Mouse (Mus musculus): ENCODE data around the gene Anapc4.
A peak's percentile ranks its signal among the peaks of the same experiment; 100 is the strongest.

Anapc4 gene

DNA sequence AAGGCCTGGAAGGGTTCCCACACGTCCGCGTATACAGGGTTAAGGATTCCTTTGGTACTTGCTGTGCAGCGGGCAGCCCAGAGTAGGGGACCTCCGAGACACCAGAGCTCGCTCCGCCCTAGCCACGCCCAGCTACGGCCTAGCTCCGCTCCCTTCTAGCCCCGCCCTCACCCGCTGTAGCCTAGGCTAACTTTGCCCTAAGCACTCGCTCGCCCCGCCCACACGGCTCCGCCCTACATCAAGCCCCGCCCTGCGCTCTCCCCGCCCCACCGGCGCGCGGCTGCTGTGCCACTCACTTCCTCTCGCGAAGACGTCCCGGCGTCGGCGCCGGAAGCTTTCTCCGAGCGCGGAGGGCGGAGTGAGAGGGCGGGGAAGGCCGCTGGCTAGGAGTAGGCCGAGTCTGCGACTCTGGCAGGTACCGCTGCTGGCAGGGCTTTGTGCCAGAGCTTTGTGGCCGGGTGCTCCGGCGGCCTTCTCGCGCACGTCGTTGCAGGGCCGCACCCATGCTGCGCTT is at the start of gene Anapc4:
Gene Anapc4, plus strand, starts transcription at position 252 of the 514 bp plus-strand sequence.
- peak; percentile 99 for DNase-seq (ENCODE audit: low read depth, low spot score)

DNA sequence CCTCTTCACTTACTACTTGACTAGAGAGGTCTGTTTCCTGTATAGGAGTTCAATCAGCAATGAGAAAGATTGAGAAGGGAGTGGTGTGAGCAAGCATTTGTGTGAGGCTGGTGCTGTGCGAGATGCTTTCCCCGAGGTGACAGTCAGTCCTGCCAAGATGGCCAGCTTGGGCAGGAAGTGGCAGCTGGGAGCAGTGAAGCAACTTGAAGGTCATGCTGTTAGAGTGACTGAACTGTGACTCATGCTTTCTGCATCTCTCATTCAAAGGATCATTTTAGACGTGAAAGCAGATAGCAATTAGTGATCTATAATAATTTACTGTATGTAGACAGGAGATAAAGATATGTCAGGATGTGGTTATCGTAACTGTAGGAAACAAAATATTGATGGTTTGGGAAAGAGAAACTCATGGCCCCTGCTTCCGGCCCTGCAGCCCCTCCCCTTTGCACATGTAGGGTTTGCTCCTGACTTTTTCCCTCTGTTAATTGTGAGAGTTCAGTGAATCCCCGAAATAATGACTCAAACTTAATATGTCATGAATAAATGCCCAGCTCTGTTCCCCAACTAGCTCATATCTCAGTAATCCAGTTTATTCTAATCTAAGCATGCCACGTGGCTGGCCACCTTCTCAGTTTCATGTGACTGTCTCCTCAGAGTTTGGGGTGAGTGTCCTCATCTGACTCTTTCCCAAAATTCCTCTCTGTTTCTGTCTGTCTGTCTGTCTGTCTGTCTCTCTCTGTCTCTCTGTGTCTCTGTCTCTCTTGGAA is 47.1 kb upstream of the Anapc4 start:
- DNase-seq (ENCODE audit: low read depth, low spot score), result peak; percentile 12

DNA sequence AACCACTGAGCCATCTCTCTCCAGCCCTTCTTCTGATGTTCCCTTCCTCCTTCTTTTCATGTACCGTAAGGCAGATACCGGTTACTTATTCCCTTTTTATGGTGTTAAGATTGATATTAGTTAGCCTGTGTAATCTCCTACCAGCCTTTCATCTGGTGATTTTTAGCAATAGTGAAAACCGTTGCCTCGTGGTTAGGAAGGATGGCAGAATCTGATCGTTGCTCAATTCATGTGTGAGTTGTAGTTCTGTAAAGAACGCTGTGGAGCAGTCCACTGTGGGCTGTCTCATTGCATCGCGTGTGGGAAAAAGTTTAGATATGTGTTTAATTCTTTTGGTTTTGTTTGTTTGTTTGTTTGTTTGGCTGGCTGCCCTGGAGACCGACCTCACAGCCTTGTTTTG is 40.6 kb upstream of the Anapc4 start:
- no peak for DNase-seq (ENCODE audit: low read depth, low spot score)

DNA sequence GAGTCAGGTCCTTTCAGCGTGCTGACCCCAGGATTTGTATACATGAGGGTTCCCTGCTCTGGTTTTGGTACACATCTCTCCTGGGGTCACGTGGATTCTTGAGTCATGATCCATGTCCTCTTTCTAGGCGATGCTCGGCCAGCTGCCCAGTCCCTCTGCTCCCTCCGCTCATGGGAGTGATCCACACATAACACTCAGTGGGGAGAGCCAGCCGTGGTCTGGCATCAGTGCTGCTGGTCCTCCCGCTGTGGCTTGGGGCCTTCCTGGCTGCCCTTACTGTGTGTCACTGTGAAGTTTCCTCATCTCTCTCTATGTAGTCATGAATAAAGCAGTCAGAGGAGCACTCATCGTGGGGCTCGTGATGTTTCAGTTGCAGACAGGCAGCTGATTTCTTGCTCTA is 39.7 kb upstream of the Anapc4 start:
- DNase-seq (ENCODE audit: low read depth, low spot score), result no peak

DNA sequence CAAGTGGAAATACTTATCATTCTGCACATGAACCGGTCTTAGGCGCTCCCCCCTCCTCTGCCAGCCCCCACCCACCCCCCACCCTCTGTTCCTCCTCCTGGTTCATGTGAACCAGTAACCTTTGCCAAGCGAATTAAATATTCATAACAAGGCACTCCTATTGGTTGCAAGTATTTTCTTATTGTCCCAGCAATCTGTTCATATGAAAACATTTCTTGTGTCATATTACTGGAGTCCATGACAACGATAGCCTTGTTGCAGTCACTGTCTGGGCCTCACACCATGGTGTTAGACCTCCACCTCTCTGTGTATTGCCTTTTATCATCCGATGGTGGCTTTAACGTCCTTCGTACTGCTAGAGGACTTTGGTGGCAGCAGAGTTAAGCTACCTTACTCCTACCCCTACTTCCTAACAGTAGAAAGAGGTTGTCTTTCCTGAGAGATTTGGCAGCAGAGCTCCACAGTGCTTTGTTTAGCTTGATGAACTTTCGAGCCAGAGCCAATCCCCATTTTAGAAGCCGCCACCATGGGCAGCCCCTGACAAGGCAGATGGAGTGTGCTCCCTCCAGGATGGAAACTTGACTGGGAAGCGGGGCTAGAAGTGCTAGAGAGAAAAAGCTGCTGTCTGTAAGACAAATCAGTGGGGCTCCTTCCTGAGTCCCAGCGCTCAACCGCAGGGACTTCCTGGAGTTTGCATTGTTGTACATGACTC is 34.4 kb upstream of the Anapc4 start:
- DNase-seq (ENCODE audit: low read depth, low spot score), result no peak

DNA sequence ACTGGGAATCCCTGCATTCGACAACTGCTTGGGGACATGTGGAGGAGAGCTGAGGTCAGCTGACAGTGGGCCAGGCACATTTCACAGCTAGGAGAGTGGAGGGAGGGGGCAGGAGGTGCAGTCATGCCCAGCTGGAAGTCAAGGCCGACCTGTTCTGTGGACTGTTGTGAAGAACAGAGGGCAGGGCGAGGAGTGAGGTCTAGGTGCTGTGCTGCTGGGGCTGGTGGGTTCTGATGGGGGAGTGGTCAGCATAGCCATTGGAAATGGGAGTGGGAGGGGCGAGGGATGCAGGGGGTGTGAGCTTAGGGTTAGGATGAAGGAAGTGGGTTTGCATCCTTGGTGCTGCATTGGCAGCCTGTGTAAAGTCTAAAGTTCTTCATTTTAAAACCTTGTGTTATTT is 28.0 kb upstream of the Anapc4 start:
- no peak for DNase-seq (ENCODE audit: low read depth, low spot score)

DNA sequence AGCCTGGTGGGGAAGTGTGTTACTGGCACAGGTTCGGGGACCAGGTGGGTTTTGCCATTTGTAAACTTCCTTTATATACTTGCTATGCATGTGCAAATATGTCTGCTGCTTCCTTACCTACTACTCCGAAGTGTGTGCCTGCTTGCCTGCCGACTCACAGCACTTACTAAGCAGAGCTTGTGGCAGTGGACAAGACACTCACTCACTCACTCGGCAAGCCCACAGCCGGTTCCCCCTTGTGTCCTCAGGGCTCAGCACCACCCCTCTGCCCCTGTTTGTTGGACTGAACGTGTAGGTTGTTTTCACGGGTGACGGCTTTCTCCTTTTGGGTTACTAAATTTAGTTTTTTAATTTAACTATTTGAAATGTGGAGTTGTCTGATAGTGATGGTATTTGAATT is 27.5 kb upstream of the Anapc4 start:
- DNase-seq (ENCODE audit: low read depth, low spot score), result no peak

DNA sequence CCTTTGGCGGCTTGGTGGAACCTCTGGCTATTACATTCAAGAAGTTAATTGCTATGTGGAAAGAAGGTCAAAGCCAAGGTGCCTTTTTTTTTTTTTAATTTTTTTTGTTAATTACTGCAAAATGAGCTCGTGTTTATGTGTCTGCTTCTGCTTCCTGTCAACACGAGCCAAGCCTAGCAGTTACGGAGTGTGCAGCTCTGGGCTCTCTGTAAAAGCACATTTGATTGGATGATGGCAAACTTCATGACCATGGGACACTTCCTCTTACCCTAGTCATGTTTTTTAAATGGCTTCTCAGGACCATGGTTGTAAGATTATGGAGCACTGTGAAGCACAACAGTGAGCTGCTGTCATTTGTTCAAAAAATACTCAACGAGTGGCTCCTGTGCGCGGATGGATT is 26.8 kb upstream of the Anapc4 start:
- DNase-seq (ENCODE audit: low read depth, low spot score), result no peak

DNA sequence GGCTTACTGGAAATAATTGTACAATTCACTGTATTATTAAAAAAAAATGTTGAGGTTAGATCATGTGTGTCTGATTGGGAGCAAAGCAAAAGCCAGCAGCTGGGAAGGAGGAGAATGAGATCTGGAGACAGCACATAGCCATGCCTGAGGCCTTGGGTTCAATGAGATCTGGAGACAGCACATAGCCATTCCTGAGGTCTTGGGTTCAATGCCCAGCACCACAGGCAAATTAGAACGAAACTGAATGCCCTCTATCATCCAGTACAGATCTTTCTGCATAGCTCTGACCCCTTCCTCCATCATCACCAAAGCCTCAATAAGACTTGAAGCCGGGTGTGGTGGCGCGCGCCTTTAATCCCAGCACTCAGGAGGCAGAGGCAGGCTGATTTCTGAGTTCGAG is 23.4 kb upstream of the Anapc4 start:
- no peak for DNase-seq (ENCODE audit: low read depth, low spot score)

DNA sequence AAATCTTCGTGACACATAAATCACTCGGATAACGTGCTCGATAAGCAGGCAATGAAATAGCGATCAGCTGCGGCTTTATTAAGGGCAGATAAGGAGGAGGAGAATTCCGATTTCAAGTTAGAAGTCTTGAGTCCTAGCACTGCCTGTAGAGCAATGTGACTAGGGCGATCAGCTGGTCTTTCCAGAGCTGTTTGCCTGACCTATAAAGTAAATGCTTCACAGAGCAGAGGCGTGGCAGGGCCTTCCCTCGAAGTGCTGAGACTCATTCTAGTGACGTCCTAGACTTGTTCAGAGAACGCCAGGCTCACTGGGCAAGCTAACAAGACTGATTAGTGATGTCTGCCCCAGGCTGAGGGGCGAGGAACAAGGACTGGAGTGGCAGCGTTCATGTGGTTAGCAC is 22.8 kb upstream of the Anapc4 start:
- DNase-seq (ENCODE audit: low read depth, low spot score), result no peak

DNA sequence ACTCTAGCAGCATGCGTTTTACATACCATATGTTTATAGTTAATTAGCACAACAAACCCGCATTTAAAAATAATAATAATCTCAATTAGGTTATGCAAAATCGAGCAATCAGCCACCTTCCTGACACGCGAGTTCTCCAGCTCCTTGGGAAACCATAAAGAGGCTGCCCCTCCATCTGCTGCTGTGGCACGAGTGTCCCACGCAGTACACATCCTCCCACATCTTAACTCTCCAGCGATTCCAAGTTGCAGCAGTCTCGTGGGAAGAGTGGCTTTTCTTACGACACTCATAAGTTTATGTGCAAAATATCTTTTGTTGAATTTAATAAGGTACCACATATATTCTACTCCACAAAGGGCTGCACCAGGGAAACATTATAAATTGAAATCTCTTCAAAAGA is 21.4 kb upstream of the Anapc4 start:
- DNase-seq (ENCODE audit: low read depth, low spot score), result no peak

DNA sequence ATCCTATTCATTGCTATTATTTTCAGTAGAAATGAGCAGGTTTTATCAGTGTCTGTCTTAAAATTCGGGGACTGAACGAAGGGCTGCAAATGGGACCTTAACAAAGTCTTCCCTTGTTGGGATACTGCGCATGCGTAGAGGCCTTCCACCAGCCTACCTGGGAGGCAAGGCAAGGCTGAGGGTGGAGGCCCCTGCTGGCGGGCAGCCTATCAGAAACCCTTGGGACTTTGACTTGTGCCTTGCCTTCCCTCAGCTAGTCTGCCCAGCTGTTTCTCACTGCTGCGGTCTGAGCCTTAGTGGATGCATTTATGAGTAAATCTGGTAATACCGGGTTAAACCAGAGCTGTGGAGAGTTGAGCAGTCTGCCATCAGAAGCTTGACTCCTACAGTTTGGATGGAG is 20.5 kb upstream of the Anapc4 start:
- DNase-seq (ENCODE audit: low read depth, low spot score), result no peak

DNA sequence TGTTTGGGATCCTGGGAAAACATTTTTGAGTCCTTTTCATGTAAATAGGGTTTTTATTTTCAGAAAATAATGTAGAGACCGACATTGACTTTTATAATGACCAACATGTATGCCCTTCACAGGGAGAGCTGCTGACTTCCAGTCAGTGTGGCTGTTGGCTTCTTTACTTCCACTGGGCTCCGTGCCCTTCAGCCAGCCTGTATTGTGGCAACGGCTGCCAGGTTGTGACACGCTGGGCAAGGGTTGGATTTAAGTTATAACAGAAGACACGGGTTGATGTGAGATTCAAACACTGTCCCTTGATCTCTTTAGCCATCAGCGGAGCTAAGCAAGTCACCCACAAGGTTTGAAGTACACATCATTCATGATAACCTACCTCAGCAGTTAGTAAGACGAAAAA is 15.1 kb upstream of the Anapc4 start:
- no peak for DNase-seq (ENCODE audit: low read depth, low spot score)

DNA sequence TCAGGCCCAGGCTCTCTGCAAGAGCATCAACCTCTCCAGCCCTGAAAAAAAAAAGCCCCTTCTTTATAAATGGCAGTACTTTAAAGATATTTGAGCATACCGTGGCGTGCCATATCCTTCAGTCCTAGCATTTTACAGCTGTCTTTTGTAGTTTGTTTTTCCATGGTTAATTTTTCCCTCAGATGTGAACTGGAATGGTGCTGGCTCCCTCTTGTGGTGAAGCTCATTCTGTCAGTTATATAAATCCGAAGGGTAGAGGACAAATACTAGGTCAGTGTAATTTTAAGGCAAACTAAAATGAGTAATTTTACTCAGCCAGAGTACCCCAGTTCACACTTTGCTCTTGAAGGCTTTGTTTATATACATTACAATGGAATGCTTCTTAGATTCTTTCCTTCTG is 12.1 kb upstream of the Anapc4 start:
- peak; percentile 41 for DNase-seq (ENCODE audit: low read depth, low spot score)

DNA sequence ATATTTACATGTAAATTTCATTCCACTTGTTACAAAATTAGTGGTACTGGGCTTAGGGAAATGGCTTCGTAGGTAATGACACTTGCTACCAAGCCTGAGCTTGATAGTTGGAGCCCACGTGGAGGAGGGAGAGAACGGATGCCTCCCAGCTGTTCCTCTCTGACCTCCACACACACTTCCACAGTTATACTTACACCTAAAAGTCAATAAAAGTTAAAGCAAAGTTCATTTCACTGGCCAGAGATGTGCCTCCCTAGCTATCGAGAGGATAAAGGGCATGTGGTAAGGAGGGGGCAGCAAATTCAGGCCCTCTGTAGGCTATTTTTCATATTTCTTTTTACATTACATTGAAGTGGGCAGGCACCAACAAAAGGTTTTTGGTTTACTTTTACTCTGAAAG is 5.9 kb upstream of the Anapc4 start:
- DNase-seq (ENCODE audit: low read depth, low spot score), result no peak

DNA sequence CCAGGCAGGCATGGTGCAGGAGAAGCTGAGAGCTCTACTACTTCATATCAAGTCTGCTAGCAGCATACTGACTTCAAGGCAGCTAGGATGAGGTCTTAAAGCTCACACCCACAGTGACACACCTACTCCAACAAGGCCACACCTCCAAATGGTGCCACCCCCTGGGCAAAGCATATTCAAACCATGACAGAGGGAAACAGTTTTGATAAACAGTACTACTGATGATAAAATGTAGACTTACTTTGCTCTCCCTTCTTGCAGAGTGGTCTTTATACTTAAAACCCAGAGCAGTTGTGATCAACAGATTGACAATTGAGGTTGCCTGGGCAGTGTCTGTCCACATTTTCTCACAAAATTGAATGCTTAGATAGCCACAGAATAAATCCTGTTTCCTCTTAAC is 807 bp upstream of the Anapc4 start:
- peak; percentile 62 for DNase-seq (ENCODE audit: low read depth, low spot score)

DNA sequence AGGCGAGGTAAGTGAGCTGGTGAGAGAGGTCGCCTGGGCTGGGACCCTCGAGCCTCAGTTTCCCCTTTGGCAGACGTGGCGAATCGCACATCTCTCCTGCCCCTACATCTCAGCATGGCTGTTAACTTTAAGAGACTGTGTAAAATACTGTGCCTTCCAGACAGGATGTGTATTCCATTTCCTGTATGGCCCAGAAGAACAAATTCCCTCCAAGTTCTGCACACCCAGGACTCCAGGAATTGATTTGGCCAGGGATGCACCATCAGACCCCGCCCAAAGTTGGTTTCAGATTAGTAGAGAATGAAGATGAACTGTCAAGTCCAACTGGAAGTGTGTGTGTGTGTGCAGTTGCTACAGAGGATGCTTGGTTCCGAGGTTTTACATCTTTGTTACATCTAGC is 574 bp downstream of the Anapc4 start:
- no peak for DNase-seq (ENCODE audit: low read depth, low spot score)

DNA sequence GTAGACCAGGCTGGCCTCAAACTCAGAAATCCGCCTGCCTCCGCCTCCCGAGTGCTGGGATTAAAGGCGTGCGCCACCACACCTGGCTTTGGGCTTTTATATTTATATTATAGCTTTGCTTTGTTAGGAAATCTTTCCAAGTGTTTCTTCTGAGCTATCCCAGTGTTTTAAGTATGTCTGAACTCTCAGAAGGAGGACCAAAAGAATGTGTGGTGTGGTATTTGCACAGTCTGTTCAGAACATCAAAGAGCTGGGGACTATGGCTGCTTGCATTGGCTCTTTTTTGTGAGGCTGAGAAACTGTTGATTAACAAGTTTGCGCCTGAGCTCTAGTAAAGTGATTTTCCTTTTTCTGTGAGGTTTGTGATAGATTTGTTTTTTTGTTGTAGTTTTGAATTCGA is 10.5 kb downstream of the Anapc4 start:
- DNase-seq (ENCODE audit: low read depth, low spot score), result no peak

DNA sequence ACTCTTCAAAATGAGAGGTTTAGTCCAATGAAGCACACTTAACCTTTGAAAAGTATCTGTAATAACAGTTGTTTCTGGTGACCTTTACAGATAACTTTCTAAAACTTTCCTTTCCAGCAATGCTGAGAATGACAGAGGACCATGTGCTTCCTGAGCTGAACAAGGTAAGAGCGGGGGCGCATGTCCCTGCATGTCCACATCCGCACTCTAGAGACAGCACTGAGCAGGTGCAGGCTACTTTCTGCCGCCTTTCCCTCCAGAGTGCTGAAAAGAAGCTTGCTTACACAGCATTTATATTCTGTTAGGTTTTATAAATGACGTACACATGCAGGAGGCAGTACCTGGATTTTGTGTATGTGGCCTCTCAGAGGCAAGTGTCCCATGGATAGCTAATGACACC is 21.9 kb downstream of the Anapc4 start:
- DNase-seq (ENCODE audit: low read depth, low spot score), result no peak

DNA sequence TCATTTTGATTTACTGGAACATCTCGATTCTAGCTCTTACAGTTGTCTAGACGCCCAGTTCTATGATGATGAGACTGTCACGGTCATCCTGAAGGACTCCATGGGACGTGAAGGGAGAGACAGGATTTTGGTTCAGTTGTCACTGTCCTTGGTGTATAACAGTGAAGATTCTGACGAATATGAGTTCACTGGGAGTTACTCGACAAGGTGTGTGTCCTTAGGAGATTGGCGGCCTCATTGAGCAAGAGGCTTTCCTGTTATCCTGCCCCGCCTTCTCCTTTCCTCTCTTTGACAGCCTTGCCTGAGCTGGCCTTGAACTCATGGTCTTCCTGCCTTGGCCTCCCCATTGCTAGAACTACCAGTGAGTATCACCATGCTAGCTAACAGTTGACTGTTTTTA is 30.6 kb downstream of the Anapc4 start:
- no peak for DNase-seq (ENCODE audit: low read depth, low spot score)

DNA sequence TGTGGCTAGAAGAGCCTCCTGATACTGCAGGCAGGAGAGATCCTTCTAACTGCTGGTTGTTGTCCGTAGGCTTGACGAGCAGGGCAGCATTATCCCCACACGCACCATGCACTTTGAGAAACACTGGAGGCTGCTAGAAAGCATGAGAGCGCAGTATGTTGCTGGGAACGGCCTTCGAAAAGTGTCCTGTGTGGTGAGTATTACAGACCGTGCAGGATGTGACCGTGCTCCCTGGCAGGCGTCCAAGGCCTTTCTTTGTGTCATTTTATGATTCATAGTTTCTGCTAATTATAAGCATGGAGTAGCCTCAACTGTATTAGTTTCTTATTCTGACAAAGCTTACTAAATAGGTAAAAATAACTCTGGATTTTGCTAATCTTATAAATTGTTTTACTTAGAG is 32.0 kb downstream of the Anapc4 start:
- DNase-seq (ENCODE audit: low read depth, low spot score), result no peak

DNA sequence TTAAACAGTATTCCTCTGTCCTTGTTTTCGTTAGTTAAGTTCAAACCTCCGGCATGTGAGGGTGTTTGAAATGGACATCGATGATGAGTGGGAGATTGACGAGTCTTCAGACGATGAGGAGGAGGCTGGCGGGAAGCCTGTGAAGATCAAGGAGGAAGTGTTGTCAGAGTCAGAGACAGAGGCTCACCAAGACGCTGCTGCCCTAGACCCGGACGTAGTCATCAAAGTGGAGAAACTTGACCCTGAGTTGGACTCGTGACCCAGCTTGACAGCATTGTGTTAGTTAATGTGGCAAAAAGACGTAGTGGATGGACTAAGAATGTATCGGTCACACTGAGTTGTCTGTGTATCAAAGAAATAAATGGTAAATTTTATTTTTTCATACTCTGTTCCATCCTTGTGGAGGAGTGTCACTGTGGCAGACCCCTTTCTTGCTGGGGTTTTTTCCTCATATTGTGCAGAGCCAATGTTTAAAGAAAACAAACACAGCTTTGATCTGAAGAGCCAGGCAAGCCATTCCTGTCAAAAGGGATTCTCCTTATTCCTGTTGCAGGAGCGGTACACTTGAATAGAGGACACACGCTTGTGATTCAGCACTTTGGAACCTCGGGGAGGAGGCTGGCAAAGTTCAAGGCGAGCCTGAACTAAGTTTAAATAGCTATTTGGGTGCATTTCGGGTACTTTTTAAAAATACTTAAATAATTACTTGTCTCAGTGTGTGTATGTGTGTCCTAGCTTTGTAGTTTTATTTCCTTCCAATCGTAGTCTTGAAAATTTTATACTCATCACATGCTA is 32.7 kb downstream of the Anapc4 start:
- no peak for DNase-seq (ENCODE audit: low read depth, low spot score)
